Mouse (Mus musculus) testis, adult 2 months (tissue): ENCODE measurements at regions not wholly inside any gene's neighbourhood (a gene's known extent, or its start where the extent isn't known, plus 50 kb on each side); places are given as distances from the start of the nearest gene placed in this dataset.

Experiments used
- H3K27ac ChIP-seq: fragments of 200-500 bp; 2 replicates; pipeline ENCODE4 v1.5.1; 2012; ENCODE audit warnings: low read depth, low read length; ENCODE audit not compliant: control insufficient read depth, insufficient read depth
- H3K27me3 ChIP-seq: fragments of 200-500 bp; 2 replicates; pipeline ENCODE4 v1.6.1; 2012; ENCODE audit warnings: mild to moderate bottlenecking, low read length, moderate library complexity; ENCODE audit not compliant: control insufficient read depth, insufficient read depth
- H3K36me3 ChIP-seq: fragments of 200-500 bp; 2 replicates; pipeline ENCODE4 v1.6.1; 2012; ENCODE audit warnings: mild to moderate bottlenecking, low read length; ENCODE audit not compliant: control insufficient read depth, insufficient read depth
- H3K4me1 ChIP-seq: fragments of 200-500 bp; 2 replicates; pipeline ENCODE4 v1.6.1; 2012; ENCODE audit warnings: low read length; ENCODE audit not compliant: control insufficient read depth, insufficient read depth
- H3K4me3 ChIP-seq: fragments of 200-500 bp; 2 replicates; pipeline ENCODE4 v1.5.1; 2012; ENCODE audit warnings: low read depth, mild to moderate bottlenecking, low read length, moderate library complexity, mixed read lengths; ENCODE audit not compliant: control insufficient read depth
- CTCF ChIP-seq: fragments of 200-500 bp; IDR thresholded peaks from 2 replicates; pipeline ENCODE4 v1.5.1; 2012; ENCODE audit warnings: low read depth, mild to moderate bottlenecking, inconsistent platforms, low read length, moderate library complexity; ENCODE audit not compliant: control insufficient read depth, insufficient read depth, insufficient replicate concordance
- POLR2A ChIP-seq: fragments of 200-500 bp; IDR thresholded peaks from 2 replicates; pipeline ENCODE4 v1.6.1; 2012; ENCODE audit warnings: low read depth, mild to moderate bottlenecking, inconsistent platforms, low read length, moderate library complexity; ENCODE audit not compliant: control insufficient read depth

DNA sequence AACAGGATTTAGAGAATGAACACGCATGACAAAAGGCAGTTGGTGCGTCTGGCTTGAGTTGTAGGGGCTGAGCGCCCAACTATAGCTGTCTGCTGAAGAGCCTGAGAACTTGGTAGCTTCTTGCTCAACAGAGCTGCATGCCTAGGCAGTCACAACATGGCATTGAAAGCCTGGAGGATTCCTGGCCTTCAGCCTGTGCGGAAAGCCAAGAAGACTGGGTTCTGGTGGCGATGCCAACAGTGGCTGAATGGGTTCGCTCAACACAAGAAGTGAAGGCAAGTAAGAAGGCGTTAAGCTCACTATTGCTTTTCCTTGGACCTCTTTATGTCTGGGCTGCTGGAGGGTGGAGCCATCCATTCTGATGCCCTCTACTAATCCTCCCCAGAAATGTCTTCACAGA, 318.6 kb upstream of the Hs6st1 start:
- H3K4me3 ChIP-seq = no peak overlapping the region
- H3K36me3 ChIP-seq = no peaks in the 10 kb centered on the region
- no peak overlapping the region for H3K27ac ChIP-seq
- H3K27me3 ChIP-seq = no peaks in the 10 kb centered on the region
- no peak for TF ChIP-seq CTCF
- TF ChIP-seq POLR2A = no peak
- H3K4me1 ChIP-seq = no peaks in the 10 kb centered on the region

GRCm38 (mm10) chr1:35750092-35750521, 318.1 kb upstream of the Hs6st1 start:
- no peak overlapping the region for H3K4me3 ChIP-seq
- no peak overlapping the region for H3K27ac ChIP-seq
- no peaks in the 10 kb centered on the region for H3K4me1 ChIP-seq
- no peak for TF ChIP-seq CTCF
- no peak for TF ChIP-seq POLR2A
- no peaks in the 10 kb centered on the region for H3K36me3 ChIP-seq
- H3K27me3 ChIP-seq = no peaks in the 10 kb centered on the region

GRCm38 (mm10) chr1:35752636-35753035, 315.6 kb upstream of the Hs6st1 start:
- no peaks in the 10 kb centered on the region for H3K4me1 ChIP-seq
- H3K27ac ChIP-seq = no peak overlapping the region
- H3K36me3 ChIP-seq = no peaks in the 10 kb centered on the region
- no peak for TF ChIP-seq POLR2A
- TF ChIP-seq CTCF = no peak
- no peak overlapping the region for H3K4me3 ChIP-seq
- H3K27me3 ChIP-seq = no peaks in the 10 kb centered on the region

DNA sequence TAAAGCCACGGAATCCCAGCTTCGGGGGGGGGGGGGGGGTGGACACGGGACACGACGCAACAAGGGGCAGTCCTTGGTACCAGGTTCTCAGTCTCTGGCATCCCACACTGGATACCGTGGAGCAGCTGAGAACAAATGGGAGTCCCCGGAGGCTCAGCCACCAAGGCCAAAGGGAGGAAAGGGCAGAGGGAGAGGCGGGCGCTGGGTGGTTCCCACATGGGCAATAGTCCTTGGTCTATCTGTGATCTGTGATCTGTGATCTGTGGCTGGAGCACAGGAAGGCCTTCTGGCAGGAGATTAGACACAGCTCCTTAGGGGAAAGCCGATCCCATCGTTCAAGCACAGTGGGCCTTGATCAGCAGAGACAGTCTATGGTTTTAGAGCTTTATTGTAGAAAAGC, 314.0 kb upstream of the Hs6st1 start:
- TF ChIP-seq CTCF (no peak), POLR2A (no peak)
- Histone ChIP-seq H3K27me3 (no peaks in the 10 kb centered on the region), H3K4me1 (no peaks in the 10 kb centered on the region; the same call in 1 of the 2 replicates), H3K4me3 (no peak overlapping the region), H3K36me3 (no peaks in the 10 kb centered on the region), H3K27ac (no peak overlapping the region)

GRCm38 (mm10) chr1:35759010-35759409, 309.2 kb upstream of the Hs6st1 start:
- Histone ChIP-seq H3K27ac (no peak overlapping the region), H3K36me3 (no peaks in the 10 kb centered on the region), H3K4me3 (no peak overlapping the region), H3K4me1 (no peaks in the 10 kb centered on the region; the same call in 1 of the 2 replicates), H3K27me3 (no peaks in the 10 kb centered on the region)
- TF ChIP-seq CTCF (no peak), POLR2A (no peak)

DNA sequence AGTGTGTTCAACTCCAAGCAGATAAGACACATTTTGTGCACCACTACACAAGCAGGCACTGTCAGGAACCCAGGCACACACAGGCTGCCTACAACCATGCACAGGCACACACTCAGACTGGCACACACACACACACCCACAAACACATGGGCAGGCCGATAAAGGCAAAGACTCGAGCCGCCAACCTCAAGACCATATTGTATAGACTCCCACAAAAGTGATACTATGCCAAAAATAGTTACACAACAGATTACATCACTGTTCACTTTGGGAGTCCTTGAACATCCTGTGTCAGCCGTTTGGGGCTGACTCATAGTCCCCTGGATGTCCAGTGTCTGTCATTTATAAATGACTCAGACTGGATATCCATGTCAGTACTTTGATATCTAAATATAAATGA, 308.6 kb upstream of the Hs6st1 start:
- Histone ChIP-seq H3K4me3 (no peak overlapping the region), H3K36me3 (no peaks in the 10 kb centered on the region), H3K27ac (0 out of 2 replicates have a peak overlapping the region, but pooled peaks have one; percentile 15), H3K4me1 (no peaks in the 10 kb centered on the region; the same call in 1 of the 2 replicates), H3K27me3 (no peaks in the 10 kb centered on the region)
- TF ChIP-seq POLR2A (no peak), CTCF (no peak)

DNA sequence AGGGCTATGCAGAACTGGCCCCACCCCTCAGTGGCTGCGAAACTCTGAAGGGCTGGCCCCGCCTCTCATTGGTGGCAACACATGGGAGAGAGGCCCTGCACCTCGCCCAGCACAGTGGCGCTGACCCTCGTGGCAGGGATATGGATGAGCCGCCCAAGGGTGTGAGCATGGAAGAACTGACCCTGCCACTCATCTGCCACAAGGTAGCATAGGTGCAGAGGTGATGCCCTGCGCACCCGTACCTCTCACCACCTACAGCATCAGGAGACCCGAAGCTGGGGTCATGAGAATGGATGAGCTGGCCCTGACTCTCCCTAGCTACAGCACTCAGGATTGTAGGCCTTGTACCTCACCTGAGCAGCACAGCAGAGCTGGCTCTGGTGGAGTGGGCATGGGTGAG, 305.1 kb upstream of the Hs6st1 start:
- no peaks in the 10 kb centered on the region for H3K36me3 ChIP-seq
- TF ChIP-seq POLR2A (no peak), CTCF (no peak)
- H3K27me3 ChIP-seq = no peaks in the 10 kb centered on the region
- no peaks in the 10 kb centered on the region; the same call in 1 of the 2 replicates for H3K4me1 ChIP-seq
- H3K27ac ChIP-seq = no peak overlapping the region
- no peak overlapping the region for H3K4me3 ChIP-seq

DNA sequence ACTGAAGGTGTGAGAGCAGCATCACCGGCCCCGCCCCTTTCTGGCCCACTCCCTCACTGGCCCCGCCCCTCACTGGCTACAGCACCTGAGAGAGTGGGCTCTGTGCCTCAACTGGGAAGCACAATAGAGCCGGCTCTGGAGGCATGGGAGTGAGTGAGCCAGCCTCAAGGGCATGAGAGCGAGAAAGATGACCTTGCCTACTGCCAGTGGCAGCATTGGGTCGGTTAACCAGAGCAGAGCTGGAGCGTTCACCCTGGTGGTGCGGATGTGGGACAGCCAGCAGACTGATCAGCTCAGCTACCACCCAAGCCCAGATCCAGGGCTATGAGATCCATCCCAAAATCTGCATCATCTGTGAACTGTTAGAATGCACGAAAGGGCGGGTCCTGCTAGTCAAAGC, 304.7 kb upstream of the Hs6st1 start:
- H3K4me1 ChIP-seq = no peaks in the 10 kb centered on the region; the same call in 1 of the 2 replicates
- H3K27ac ChIP-seq = no peak overlapping the region
- no peaks in the 10 kb centered on the region for H3K36me3 ChIP-seq
- TF ChIP-seq CTCF (no peak), POLR2A (no peak)
- H3K27me3 ChIP-seq = no peaks in the 10 kb centered on the region
- no peak overlapping the region for H3K4me3 ChIP-seq
